Comparison of ENCODE assay signal across 18 mouse cellular contexts in the genomic region with DNA sequence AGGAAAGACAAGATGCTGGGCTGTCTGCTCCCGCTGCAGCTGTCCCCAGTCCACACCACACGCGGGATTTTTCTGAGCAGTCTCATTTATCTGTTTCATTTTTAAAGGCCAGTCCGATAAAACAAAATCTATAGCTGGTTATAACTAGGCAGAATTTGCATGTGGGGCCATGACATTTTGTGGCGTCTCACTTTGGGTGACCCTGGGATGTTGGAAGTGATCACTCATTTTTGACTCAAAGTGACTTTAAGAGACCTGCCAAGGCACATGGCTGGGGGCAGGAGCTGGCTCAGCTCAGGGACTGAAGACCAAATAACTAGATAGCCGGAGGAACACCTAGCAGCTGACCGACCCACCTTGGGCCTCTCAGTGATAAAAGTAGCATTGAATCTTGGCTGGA. TPM values are rescaled to one million over a fixed set of nuclear protein-coding genes. Genes with fewer than 3 reads are reported as not detected.
"Had no signal": no experiment of that assay in that cellular context is flagged by ENCODE, and none has a peak within 500 bp of the region (broad histone marks: within the 10 kb centered on the region; RNA-seq: fewer than 3 reads in every experiment).

No protein-coding gene starts in this region.

- H3K4me2 ChIP-seq: lung, embryonic 15.5 days; midbrain, embryonic 11.5 days; midbrain, embryonic 13.5 days; midbrain, embryonic 15.5 days; neural tube, embryonic 13.5 days; stomach, embryonic 15.5 days had no signal

- H3K9me3 ChIP-seq: lung, embryonic 15.5 days; midbrain, embryonic 13.5 days; midbrain, embryonic 15.5 days; neural tube, embryonic 13.5 days; stomach, embryonic 15.5 days had no signal

- H3K27ac ChIP-seq: lung, embryonic 15.5 days; macrophage; midbrain, embryonic 13.5 days; midbrain, embryonic 15.5 days; neural tube, embryonic 13.5 days; stomach, embryonic 15.5 days; stomach, postnatal 0 days had no signal

- H3K27me3 ChIP-seq: lung, embryonic 15.5 days; midbrain, embryonic 15.5 days; stomach, embryonic 15.5 days had no signal

- H3K4me1 ChIP-seq: megakaryocyte, embryonic 14.5 days; midbrain, embryonic 13.5 days; midbrain, embryonic 15.5 days; stomach, embryonic 15.5 days had no signal

- H3K36me3 ChIP-seq: lung, embryonic 15.5 days; midbrain, embryonic 13.5 days; midbrain, embryonic 15.5 days; neural tube, embryonic 13.5 days; stomach, embryonic 15.5 days had no signal

- ATAC-seq: lung, postnatal 0 days; midbrain, embryonic 13.5 days; midbrain, embryonic 15.5 days had no signal

- H3K9ac ChIP-seq: lung, embryonic 15.5 days; midbrain, embryonic 13.5 days; midbrain, embryonic 15.5 days; neural tube, embryonic 13.5 days; stomach, embryonic 15.5 days had no signal

- DNase-seq: lung, adult 2 months; lung, postnatal 14 days; lung, postnatal 36 days; right cerebral cortex, postnatal 14 days; thymus, adult 2 months; thymus, postnatal 25 days; thymus, postnatal 4 days had no signal

- H3K4me3 ChIP-seq: lung, embryonic 15.5 days; megakaryocyte, embryonic 14.5 days; midbrain, embryonic 13.5 days; midbrain, embryonic 15.5 days; neural tube, embryonic 13.5 days; stomach, embryonic 15.5 days had no signal

RNA-seq across cellular contexts. Expression of a gene that starts 31.9 kb away (rescaled TPM):
- total RNA-seq: neutrophil, adult 5-6 weeks had no signal
- polyA plus RNA-seq: macrophage; neural tube, embryonic 13.5 days had no signal
